Mouse (Mus musculus) brain, embryonic 14.5 days (tissue): ENCODE measurements around the gene Etfbkmt.

ENCODE experiments used
- CTCF ChIP-seq: fragments of 200-500 bp; IDR thresholded peaks from 2 replicates; pipeline ENCODE4 v1.5.1; 2012; ENCODE audit warnings: inconsistent platforms, mild to moderate bottlenecking, moderate library complexity, borderline replicate concordance; ENCODE audit not compliant: insufficient read depth, insufficient read length; ENCODE audit errors: extremely low read depth
- POLR2A ChIP-seq: fragments of 200-500 bp; IDR thresholded peaks from 2 replicates; pipeline ENCODE4 v1.6.1; 2012; ENCODE audit warnings: mild to moderate bottlenecking, inconsistent platforms, borderline replicate concordance; ENCODE audit not compliant: poor library complexity, insufficient read depth, insufficient read length, severe bottlenecking; ENCODE audit errors: extremely low read depth

DNA sequence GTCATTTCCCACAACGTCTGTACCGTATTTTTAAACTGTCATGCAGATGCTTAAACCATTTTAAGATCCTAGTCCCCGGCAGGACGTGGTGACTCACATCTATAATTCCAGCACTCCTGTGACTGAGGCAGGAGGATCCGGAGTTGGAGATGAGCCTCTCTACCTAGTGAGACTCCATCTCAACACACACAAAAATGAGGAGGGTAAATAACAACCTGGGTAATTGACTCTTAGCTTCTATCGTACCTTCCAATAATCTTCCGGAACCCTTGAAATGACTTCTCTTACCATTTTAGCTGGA lies 37.8 kb upstream of the Etfbkmt start:
- TF ChIP-seq POLR2A (no peak), CTCF (no peak)
